Mouse (Mus musculus): ENCODE results near the gene Fam193a. TPM values are rescaled to one million over a fixed set of nuclear protein-coding genes. Genes with fewer than 3 reads are reported as not detected.

The Fam193a gene
- polyA plus RNA-seq, 1 experiment from 2014 or later = 2.7 TPM

GRCm38 (mm10) chr5:34533066-34533465 lies 163.3 kb downstream of the Fam193a start:
- Histone ChIP-seq H3K9me3 (ENCODE audit: low read length) (no peaks in the 10 kb centered on the region), H3K36me3 (replicated peaks; ENCODE audit: insufficient read depth, low read length) (no peaks in the 10 kb centered on the region), H3K27ac (ENCODE audit: low read depth) (peak overlapping the region; percentile 84), H3K9ac (replicated peaks) (no peak overlapping the region; the same call in 1 of the 2 replicates), H3K4me3 (ENCODE audit: low read depth, low read length) (no peak overlapping the region), H3K4me1 (ENCODE audit: insufficient read depth) (peaks cover 52% of the 10 kb centered on the region), H3K4me2 (ENCODE audit: low read depth, low read length) (0 out of 2 replicates have a peak overlapping the region, but pooled peaks have one; percentile 10), H3K27me3 (ENCODE audit: insufficient read depth, low read length) (no peaks in the 10 kb centered on the region)
- TF ChIP-seq EP300 (IDR thresholded peaks at IDR 0.05; ENCODE audit: low read depth) (no peak), CTCF (IDR thresholded peaks at IDR 0.05; ENCODE audit: low read depth) (no peak)
- WGBS (ENCODE audit: insufficient replicate concordance) = 69% methylated on average over 5 of the region's 5 CpGs
- DNase-seq (no peak), ATAC-seq (no peak)

- H3K4me1 ChIP-seq (ENCODE audit: insufficient read depth) = peaks cover 51% of the 10 kb centered on the region
- H3K9ac ChIP-seq (replicated peaks) = no peak overlapping the region
- ATAC-seq (peak; percentile 19; the same call in 1 of the 2 replicates), DNase-seq (no peak)
- no peaks in the 10 kb centered on the region for H3K9me3 ChIP-seq (ENCODE audit: low read length)
- H3K27me3 ChIP-seq (ENCODE audit: insufficient read depth, low read length) = no peaks in the 10 kb centered on the region
- H3K36me3 ChIP-seq (replicated peaks; ENCODE audit: insufficient read depth, low read length) = no peaks in the 10 kb centered on the region
- WGBS (ENCODE audit: insufficient replicate concordance) = 56% methylated on average over 3 of the region's 3 CpGs
- H3K27ac ChIP-seq (ENCODE audit: low read depth) = peak overlapping the region; percentile 84
- no peak overlapping the region for H3K4me3 ChIP-seq (ENCODE audit: low read depth, low read length)
- no peak overlapping the region for H3K4me2 ChIP-seq (ENCODE audit: low read depth, low read length)
- TF ChIP-seq CTCF (IDR thresholded peaks at IDR 0.05; ENCODE audit: low read depth) (no peak), EP300 (IDR thresholded peaks at IDR 0.05; ENCODE audit: low read depth) (no peak)
Observed at GRCm38 (mm10) chr5:34533820-34534219, 164.1 kb downstream of the Fam193a start.

- H3K9ac ChIP-seq (replicated peaks) = no peak overlapping the region
Observed at GRCm38 (mm10) chr5:34534776-34535581, 165.2 kb downstream of the Fam193a start.

GRCm38 (mm10) chr5:34535831-34536230 lies 166.1 kb downstream of the Fam193a start:
- Histone ChIP-seq H3K4me3 (ENCODE audit: low read depth, low read length) (no peak overlapping the region), H3K27me3 (ENCODE audit: insufficient read depth, low read length) (no peaks in the 10 kb centered on the region), H3K4me2 (ENCODE audit: low read depth, low read length) (no peak overlapping the region), H3K9ac (replicated peaks) (no peak overlapping the region), H3K36me3 (replicated peaks; ENCODE audit: insufficient read depth, low read length) (no peaks in the 10 kb centered on the region), H3K4me1 (ENCODE audit: insufficient read depth) (peaks cover 42% of the 10 kb centered on the region), H3K9me3 (ENCODE audit: low read length) (no peaks in the 10 kb centered on the region), H3K27ac (ENCODE audit: low read depth) (no peak overlapping the region)
- no peak for TF ChIP-seq CTCF (IDR thresholded peaks at IDR 0.05; ENCODE audit: low read depth)
- TF ChIP-seq EP300 (IDR thresholded peaks at IDR 0.05; ENCODE audit: low read depth) = no peak
- ATAC-seq (no peak), DNase-seq (no peak)
- WGBS (ENCODE audit: insufficient replicate concordance) = 79% methylated on average over 7 of the region's 7 CpGs

More at GRCm38 (mm10) chr5:34534776-34535581, 165.2 kb downstream of the Fam193a start:
- no peak overlapping the region for H3K4me3 ChIP-seq (ENCODE audit: low read depth, low read length)
- peaks cover 51% of the 10 kb centered on the region for H3K4me1 ChIP-seq (ENCODE audit: insufficient read depth)
- no peak for TF ChIP-seq EP300 (IDR thresholded peaks at IDR 0.05; ENCODE audit: low read depth)
- TF ChIP-seq CTCF (IDR thresholded peaks at IDR 0.05; ENCODE audit: low read depth) = no peak
- ATAC-seq (no peak), DNase-seq (no peak)
- H3K36me3 ChIP-seq (replicated peaks; ENCODE audit: insufficient read depth, low read length) = no peaks in the 10 kb centered on the region
- no peaks in the 10 kb centered on the region for H3K27me3 ChIP-seq (ENCODE audit: insufficient read depth, low read length)
- H3K27ac ChIP-seq (ENCODE audit: low read depth) = peak overlapping the region; percentile 84
- no peaks in the 10 kb centered on the region for H3K9me3 ChIP-seq (ENCODE audit: low read length)
- H3K4me2 ChIP-seq (ENCODE audit: low read depth, low read length) = no peak overlapping the region
- 77% methylated on average over 5 of the region's 5 CpGs for WGBS (ENCODE audit: insufficient replicate concordance)

Other genes with a start within 250 kb of the Fam193a start
- gene Poln, start 200.5 kb upstream of the Fam193a start, polyA plus RNA-seq (2015; fragmentation: Nextera tagmentation; extraction: Ambion mirVana) = 0.38 and 0.47 TPM in 2 replicates
- gene Haus3, start 200.4 kb upstream of the Fam193a start, polyA plus RNA-seq (2015; fragmentation: Nextera tagmentation; extraction: Ambion mirVana) = 12.3 and 14.0 TPM in 2 replicates
- gene Mxd4, start 182.2 kb upstream of the Fam193a start, polyA plus RNA-seq (2015; fragmentation: Nextera tagmentation; extraction: Ambion mirVana) = 7.5 and 9.4 TPM in 2 replicates
- 0.02 and 0.14 TPM in 2 replicates for gene Zfyve28, start 81.5 kb upstream of the Fam193a start, polyA plus RNA-seq (2015; fragmentation: Nextera tagmentation; extraction: Ambion mirVana)
- not detected in 2 replicates for gene Cfap99, start 81.3 kb upstream of the Fam193a start, polyA plus RNA-seq (2015; fragmentation: Nextera tagmentation; extraction: Ambion mirVana)
- 60.0 and 60.4 TPM in 2 replicates for gene Rnf4, start 33.6 kb upstream of the Fam193a start, polyA plus RNA-seq (2015; fragmentation: Nextera tagmentation; extraction: Ambion mirVana)
- gene Tnip2, start 144.1 kb downstream of the Fam193a start, polyA plus RNA-seq (2015; fragmentation: Nextera tagmentation; extraction: Ambion mirVana) = 5.3 and 5.5 TPM in 2 replicates
- 7.7 and 9.8 TPM in 2 replicates for gene Sh3bp2, start 155.9 kb downstream of the Fam193a start, polyA plus RNA-seq (2015; fragmentation: Nextera tagmentation; extraction: Ambion mirVana)
- gene Add1, start 203.7 kb downstream of the Fam193a start, polyA plus RNA-seq (2015; fragmentation: Nextera tagmentation; extraction: Ambion mirVana) = 52.0 and 54.8 TPM in 2 replicates